Mouse (Mus musculus): ENCODE measurements around the gene Ppif.

DNA sequence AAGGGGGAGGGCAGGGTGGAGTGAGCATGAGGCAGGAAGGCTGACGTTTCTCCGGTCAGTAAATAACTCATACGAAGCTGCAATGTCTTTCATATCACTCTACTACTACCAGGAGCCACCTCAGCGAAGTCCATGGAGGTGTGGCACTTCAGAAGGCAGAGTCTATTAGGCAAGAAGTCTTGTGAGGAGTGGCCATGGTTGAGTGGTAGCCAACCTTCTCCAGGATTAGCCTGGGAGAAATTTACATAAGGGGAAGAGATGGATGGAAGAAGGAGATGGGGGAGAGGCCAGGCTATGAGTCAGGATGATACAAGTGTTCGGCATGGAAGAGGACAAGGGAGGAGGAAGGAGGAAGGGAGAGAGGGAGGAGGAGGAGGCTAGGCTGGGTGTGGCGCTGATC is 11.9 kb upstream of the Ppif start:
- TF ChIP-seq CTCF (conservative IDR thresholded peaks at IDR 0.05 in 1 of 2, IDR thresholded peaks at IDR 0.05 in 1 of 2; ENCODE audit: low read depth in 2 of 2, low read length in 2 of 2) (no peak), BHLHE40 (IDR thresholded peaks at IDR 0.05; ENCODE audit: low read depth, low read length) (no peak)
